Mouse (Mus musculus) c-Kit-positive CD71-positive TER-119-negative erythroid progenitor cells, embryonic 14.5 days (primary cell): ENCODE results near the gene Med6.

ENCODE experiments used
- DNase-seq: peaks from one replicate; pipeline ENCODE4 v3.0.0-alpha.2; 2013; ENCODE audit warnings: low read depth

The Med6 gene

GRCm38 (mm10) chr12:81594902-81595671, at the start of gene Med6:
Gene Med6 (minus strand): TSS chr12:81595008.
- DNase-seq = peak; percentile 95

- no peak for DNase-seq
These were observed 47.7 kb upstream of the Med6 start for GRCm38 (mm10) chr12:81642361-81643082.

DNA sequence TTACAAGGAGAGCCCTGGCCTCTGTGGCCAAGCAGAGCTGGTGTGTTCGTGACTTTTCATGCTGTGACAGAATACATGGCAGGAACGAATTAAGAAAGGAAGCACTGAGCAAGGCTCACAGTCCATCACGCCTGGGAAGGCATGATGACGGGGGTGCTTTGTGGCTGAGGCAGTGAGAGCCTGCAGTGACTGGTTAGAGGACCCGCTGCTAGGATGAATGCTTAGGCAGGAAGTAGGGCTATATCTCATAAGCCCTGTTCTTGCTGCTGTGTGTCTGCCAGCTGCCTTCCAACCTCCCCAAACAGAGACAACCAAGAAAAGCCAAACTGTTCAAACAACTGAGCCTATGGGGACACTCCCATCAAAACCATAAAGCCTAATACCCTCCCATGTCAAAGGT, 45.8 kb upstream of the Med6 start:
- DNase-seq = no peak

DNA sequence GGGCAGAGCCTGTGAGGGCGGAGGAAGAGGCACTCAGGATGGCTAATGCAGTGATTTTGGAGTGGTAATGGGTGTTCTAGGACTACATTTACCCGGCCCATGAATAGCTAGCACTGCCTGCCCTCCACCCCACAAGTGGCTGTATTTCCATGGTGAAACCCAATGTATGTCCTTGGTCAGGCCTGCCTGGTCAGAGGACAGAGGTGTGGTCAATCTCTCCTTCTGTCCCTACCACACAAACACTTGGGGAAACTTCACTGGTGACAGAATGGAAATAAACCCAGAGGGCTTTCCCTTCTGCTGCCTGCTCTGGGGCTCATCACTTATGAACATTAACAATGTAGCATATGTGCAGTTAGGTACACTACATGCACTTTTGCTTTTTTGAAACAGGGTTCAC, 38.4 kb upstream of the Med6 start:
- no peak for DNase-seq

DNA sequence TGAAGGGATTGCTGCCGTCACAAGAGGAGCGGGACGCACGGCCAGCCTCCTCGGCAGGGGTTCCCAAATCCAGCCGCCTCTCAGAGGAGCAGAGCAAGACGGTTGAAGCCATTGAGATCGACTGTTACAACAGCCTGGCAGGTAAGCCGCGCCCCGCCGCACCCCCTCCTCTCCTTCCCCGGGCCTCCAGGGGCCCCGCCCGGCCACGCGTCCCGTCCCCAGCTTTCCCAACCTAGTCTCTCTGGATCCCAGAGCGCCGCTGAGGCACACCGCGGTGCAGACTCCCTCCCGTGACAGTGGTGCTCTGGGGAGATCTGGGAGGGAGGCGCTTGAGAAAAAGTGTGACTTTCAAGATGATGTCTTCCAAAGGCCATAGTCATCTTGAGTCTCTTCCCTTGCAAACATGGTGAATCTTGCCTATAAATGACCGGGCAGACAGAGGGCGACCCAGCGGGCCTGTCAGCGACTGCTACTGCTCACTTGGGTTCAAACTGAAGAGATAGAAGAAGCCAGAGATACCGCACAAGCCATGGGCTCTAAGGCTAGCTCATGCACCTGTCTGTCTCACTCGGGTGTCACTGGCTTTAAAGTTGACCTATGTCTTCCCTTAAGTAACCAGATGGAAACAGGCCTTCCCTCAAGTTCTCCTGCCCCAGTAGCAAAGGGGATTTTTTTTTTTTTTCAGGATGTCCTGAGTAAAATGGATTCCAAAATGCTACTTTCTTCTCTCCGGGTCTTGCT, 37.0 kb upstream of the Med6 start:
- no peak for DNase-seq

- no peak for DNase-seq
These were observed 36.3 kb upstream of the Med6 start, which contains the start of gene Ttc9 for GRCm38 (mm10) chr12:81630915-81631660. Gene Ttc9 (plus strand): TSS chr12:81631249.

GRCm38 (mm10) chr12:81630520-81630914, 35.7 kb upstream of the Med6 start:
- DNase-seq = no peak

DNA sequence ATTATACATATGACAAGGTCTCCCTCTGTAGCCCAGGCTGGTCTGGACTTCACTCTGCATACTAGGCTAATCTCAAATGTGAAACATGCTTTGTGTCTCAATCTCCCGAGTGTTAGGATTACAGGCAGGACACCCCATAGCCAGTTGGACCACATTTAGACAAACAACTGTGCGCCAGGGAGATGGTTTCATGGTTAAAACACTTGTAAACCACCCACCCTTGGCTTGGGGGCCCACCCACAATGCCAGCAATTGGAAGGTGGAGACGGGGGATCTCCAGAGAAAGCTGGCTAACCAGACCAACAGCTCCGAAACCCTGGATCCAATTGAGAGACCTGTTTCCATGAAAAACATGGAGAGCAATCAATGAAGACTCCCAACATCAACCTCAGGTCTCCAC, 33.3 kb upstream of the Med6 start:
- no peak for DNase-seq

DNA sequence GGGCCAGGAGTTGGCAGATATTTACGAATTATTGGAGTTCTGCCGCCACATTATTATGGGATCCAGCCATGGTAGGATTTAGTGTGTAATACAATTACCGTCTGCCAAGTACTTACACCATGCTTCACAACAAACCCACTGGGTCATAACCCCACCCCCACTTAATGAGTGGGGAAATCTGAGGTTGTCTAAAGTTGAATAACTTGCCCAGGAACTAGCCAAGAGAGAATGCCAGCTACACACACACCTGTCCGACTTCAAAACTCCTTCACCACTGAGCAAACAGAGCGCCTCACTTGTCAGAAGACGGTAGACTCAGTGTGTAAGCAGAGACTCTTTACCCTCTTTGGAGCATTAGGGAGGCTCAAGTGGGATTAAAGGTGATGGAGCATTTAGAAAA, 32.6 kb upstream of the Med6 start:
- no peak for DNase-seq

DNA sequence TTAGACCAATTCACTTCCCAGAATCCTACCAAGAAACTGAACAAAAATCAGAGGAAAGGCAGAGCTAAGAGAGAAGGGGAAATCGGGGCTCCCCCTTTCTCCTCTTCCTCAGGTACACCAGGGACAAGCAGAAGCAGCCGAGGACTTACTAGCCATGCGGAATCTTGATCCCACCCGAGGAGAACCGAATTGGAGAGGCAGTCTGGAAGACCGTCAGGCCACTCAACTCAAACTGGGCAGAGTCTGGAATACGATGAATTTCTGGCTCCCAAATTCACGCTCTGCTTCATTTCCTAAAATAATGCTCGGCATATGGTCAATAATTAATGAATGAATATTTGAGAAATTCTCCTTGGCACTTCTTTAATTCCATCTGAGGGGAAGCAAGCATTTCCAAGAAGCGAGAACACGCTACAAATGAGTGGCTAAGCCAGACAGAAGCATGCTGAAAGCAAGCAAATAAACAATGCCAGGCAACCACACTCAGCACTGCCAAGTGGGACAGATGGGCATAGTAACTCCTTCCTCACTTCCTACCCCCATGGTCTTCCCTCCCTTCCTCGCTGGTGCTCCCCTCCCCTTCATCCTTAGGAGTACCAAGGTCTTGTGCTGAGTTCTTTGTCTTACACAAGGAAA, 31.5 kb upstream of the Med6 start:
- no peak for DNase-seq

DNA sequence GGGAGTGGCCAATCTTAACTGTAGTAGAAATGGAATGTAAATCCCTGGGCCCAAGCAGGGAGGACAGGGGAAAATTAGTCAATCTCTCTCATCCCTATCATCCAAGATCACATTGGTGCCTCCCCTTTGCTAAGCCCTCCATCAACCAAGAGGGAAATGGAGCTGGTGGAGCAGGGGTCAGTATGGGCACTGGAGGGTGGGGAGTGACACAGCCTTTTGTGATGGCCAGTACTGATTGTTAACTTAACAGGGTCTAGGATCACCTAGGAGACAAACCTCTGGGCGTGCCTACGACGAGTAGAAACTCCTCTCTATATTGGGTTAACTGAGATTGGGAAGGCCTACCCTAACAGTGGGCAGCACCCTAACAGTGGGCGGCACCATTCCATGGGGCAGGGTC, 28.6 kb upstream of the Med6 start:
- no peak for DNase-seq

- no peak for DNase-seq
These were observed 24.5 kb upstream of the Med6 start for GRCm38 (mm10) chr12:81619302-81619701.

GRCm38 (mm10) chr12:81616980-81617379, 22.2 kb upstream of the Med6 start:
- no peak for DNase-seq

GRCm38 (mm10) chr12:81615807-81616206, 21.0 kb upstream of the Med6 start:
- no peak for DNase-seq

- DNase-seq = no peak
These were observed 14.6 kb upstream of the Med6 start for GRCm38 (mm10) chr12:81609445-81609844.

GRCm38 (mm10) chr12:81604995-81605784, 10.4 kb upstream of the Med6 start:
- DNase-seq = no peak

DNA sequence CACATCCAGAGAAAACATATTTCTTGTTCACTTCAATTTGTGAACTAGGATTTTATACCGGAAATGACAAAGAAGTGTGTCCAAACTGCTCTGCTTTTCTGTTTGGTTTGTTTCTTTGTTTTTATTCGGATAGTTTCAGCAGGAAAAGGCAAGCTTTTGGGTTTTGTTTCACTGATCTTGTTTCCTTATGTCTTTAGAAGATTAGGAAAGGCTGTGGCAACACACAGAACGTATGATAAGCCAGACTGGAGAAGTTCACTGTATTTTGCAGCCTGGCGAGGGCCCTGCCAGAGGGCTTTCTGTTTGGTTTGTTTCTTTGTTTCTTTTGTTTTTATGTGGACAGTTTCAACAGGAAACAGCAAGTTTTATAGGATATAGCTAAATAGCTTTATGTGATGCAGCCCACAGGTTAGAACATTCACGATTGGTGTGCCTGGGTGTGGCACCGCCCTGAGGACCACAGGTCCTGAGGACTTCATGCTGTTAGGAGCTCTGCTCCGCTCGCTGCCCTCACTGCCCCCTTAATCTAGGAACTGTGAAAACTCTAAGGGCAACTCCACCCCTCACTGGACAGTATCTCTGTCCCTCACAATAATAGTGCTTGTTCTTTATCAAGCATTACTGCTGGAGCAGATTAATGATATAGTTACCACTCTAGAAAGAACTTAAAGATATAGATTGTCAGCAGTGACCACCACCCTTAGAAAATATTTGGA, 1.9 kb upstream of the Med6 start:
- no peak for DNase-seq

- no peak for DNase-seq
These were observed 26.4 kb downstream of the Med6 start, which contains the start of gene Adam21 for GRCm38 (mm10) chr12:81568374-81568773. Gene Adam21 (minus strand): TSS chr12:81568474.

DNA sequence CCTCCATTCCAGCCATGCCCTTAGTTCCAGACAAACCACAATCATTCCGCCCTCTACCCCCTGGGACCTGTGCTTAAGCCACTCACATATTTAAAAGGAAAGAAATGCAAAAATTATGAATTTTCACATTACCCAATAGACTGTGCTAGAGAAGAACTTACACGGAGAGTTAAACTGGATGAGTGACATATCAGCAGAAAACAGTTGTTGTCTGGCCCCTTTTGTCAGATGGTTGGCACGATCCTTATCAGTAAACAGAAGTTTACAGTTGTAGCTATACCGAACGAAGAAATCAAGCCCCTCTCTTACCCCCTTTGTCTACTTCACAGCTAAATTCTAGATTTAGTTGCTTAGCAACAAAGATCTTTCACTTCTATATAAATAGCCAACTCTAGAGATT, 26.9 kb downstream of the Med6 start:
- peak; percentile 11 for DNase-seq

DNA sequence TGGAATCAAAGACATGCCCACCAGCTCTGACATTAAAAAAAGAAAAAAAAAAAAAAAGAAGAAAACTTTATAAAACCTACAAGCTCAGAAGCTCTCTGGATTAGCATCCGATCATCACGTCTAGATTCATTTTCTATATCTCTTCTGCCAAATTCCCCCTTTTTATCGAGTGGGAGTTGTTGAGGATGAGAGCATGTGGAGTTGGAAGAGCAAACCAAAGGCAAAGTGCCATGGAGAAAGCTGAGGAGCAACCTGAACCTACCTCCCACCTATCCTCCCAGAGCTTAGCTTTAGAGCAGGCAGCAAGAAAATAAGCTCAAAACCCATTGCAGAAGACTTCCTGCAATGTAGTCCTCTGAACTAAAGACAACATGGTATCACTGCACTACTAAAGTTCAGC, 30.6 kb downstream of the Med6 start:
- no peak for DNase-seq
